Mouse (Mus musculus): ENCODE data around the gene Inpp1. TPM values are rescaled to one million over a fixed set of nuclear protein-coding genes. Genes with fewer than 3 reads are reported as not detected.

Gene Inpp1
- total RNA-seq (2023), result 10 to 100 TPM; 61.0 to 61.1 TPM

DNA sequence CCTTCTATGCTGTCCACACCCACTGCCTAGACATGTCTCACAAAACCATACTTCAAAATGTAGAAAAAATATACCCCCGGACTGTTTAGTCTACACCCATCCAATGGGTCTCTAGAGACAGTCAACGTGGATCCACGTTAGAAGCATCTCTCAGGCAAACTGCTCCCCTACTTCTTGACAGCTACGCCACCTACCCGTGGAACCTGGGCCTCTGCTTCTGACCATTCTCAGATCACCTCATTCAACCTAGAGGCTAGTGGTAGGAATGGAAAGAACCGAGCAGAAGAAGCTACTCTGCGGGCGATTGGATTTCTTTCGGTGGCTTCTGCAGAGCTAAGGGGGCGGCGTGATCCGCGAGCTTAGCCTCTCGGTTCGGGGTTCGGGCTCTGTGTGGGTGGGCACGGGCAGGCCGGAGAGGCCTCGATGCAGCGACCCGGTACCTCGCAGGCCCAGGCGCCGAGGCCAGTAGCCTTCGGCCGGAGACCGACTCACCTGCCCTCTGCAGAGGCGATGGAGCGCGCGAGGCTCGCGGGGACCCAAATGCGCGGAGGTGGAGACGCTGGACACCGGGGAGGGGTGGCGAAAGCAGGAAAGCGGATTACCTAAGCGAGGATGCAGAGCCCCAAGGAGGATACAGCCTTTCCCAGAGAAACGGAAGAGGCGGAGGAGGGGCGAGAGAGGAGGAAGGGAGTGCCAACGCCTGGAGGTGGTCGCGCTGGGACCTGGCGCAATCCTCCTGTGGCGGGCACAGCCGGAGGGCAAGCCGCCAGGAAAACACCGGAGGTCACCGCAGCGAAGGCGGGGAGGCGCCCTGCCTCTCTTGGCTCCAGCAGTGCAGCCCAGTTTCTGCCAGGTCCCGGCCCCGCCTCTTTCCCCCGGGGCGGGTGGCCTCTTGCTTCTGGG lies at the start of gene Inpp1:
Inpp1 (minus strand) TSS at position 779 of the 903 bp plus-strand sequence.

GRCm38 (mm10) chr1:52844782-52845665 lies 27.5 kb upstream of the Inpp1 start, which contains the start of gene Hibch:
Gene Hibch (plus strand): TSS chr1:52844929.

Other genes with a start within 250 kb of the Inpp1 start
- 10 to 100 TPM; 33.8 to 40.8 TPM for gene Nemp2, start 187.0 kb downstream of the Inpp1 start, total RNA-seq (2023)
- gene Mfsd6, start 90.2 kb downstream of the Inpp1 start, total RNA-seq (2023), result 10 to 100 TPM; 29.0 to 34.4 TPM
- 10 to 100 TPM; 23.5 to 23.9 TPM for gene Hibch, start 27.2 kb upstream of the Inpp1 start, total RNA-seq (2023)
- under 1 TPM; 0.82 to 0.98 TPM for gene 1700019D03Rik, start 202.5 kb upstream of the Inpp1 start, total RNA-seq (2023)
- not detected for gene Mstn, start 244.0 kb upstream of the Inpp1 start, total RNA-seq (2023)

Measured in T-cell, adult 66 days (primary cell).